Mouse (Mus musculus): ENCODE data around the gene Aff1.

The Aff1 gene

DNA sequence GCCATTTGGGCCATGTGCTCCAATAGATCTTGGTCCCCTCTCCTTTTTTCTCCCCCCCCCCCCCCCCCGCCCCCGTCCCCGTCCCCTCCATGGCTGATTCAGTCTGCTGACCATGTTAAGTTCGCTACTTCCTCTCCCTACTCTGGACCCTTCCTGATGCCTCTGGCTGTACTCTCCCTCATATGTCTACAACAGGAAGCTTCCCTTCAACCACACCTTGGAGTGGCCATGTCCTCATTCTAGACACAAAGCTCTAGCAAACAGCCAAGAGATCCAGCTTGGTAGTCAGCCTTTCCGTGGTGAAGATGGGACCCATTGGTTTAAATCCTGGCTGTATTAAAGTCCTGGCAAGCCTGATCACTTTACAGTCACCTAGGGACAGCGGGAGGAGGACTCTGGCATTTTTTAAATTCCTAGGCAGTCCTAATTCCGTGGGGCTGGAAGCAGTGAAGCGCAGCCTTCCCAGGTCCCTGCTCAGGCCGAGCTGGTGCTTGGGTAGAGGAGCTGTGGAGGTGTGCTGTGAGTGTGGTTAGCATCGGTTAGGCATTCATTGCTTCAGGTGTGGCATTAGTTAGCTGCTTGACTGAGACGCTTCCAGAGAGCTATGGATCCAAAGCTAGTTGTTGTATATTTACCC lies 144.1 kb downstream of the Aff1 start:
- DNase-seq (ENCODE audit: low read depth, low spot score) = no peak

DNA sequence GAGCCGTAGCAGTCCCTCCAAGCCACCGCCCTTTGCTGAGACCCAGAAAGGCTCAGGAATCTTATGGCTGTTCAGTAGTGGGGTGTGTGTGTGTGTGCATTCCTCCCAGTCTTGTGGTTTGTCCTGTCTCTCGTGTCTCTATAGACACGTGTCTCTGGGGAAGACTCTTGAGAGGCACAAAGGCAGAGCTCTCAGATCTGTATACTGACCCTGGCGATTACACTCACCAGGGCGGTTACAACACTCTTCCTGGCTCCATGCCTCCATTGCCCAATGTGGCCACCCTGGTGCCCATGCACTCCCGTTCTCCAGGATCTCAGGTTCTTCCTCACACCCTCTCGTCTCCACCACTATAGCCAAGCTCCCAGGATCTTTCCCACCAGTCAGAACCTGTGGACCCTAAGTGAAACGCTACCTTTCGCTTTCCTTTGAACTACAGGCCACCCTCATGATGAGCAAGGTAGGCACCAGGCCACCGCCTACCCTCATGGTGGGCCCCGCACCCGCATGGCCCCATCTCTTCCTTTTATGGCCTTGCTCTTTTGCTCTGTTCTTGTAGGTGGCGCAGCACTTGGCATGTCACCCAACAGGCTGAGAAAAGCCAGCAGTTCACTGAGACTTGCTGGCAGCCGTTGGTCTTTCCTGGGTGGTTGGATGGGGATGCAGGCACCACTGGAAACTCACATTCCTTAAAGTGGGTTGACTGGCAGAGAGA lies 146.5 kb downstream of the Aff1 start:
- no peak for DNase-seq (ENCODE audit: low read depth, low spot score)

DNA sequence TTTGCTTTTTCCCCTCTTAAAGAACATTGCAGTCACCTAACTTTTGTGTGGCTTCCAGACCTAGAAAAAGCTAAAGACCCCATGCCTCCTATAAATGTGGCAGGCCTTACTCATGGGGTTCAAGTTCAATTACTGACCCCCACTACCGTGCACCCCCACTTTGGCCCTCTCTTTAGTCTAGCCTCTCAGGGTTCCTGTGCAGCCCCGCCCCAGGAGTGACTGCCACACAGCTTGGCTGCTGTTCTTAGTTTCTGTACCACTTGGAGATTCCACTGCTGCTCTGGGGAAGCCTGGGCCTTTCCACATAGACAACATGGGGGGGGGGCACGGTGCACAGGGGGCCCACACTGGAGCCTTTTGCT lies 147.1 kb downstream of the Aff1 start:
- no peak for DNase-seq (ENCODE audit: low read depth, low spot score)

DNA sequence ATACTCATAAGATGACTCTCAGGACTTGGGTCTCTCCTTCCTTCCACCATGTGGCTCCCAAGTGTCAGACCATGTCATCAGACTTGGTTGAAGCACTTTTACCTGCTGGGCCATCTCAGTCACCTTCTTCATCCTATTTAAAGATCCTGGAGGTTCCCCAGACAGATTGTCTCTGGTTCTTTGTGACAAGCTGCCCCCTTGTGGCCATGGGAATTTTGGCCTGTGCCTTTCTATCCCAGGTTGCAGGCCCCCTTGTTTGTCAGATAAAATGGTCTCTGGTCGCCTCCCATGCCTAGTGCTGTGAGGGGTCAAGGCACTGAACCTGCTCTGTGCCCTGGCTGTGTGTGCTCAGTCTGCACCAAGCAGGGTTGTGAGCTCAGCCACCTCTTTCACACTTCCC lies 151.8 kb downstream of the Aff1 start:
- no peak for DNase-seq (ENCODE audit: low read depth, low spot score)

DNA sequence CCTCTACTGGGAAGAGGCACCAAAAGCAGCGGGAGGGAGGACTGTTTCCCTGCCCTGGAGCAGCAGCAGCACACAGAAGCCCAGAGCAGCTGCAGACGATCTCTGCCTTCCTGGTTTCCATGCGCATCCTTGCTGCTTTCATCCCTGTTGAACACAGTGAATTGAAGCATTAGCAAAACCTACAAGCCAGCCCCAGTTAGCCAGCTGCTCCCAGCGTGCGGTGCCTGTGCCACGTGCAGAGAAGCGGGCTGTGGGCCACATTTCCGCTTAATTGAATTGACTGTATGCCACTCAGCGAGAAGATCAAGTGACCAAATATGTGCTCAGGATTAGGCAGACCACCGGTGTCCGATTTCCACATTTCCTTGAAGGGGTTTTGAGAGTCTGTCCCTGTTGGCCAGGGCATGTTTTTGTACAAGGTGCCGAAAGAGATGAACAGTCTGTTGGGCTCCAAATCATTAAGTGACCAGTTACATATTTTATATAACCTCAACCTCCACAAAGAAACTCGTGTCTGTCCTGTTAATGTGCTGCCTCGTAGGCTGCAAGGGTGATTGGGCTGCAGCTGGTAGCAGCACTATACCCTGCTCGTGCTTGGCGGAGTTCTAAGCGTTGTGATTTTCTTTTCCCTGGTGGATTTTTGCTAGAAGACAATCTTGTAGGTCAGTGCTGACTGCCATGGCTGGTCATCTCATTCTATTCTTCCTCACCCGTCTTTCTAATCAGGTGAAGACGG lies 153.4 kb downstream of the Aff1 start:
- DNase-seq (ENCODE audit: low read depth, low spot score) = no peak

DNA sequence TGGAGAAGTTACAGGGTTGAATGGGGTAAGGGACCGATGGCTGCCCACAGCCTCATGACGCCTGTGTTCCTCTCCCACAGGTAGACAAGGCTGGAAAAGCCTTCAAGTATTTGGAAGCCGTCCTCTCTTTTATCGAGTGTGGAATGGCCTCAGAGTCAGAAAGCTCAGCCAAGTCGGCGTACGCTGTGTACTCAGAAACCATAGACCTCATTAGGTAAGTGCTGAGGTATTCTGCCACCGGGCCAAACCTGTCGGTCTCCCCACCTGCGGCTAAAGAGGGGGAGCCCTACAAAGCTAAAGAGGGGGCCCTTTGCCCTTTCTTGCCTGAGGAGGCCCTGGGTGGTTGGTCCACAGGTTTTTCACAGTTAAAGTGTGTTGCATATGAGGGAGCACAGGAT lies 154.0 kb downstream of the Aff1 start:
- no peak for DNase-seq (ENCODE audit: low read depth, low spot score)

DNA sequence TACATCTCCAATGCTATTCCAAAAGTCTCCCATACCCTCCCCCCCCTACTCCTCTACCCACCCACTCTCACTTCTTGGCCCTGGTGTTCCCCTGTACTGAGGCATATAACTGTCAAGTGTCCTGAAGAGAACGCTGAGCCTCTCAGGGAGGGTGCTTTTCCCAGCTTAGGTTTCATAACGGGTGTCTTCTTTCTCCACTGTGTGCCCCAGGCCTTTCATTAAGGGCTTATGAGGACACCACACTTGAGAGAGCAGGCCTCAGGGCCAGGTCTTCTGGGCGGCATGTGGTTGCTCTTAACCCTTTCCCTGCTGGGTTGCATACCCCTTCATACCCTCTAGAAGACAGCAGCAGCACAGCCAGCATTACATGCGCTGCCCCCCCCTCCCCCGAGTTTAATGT lies 154.4 kb downstream of the Aff1 start:
- no peak for DNase-seq (ENCODE audit: low read depth, low spot score)

DNA sequence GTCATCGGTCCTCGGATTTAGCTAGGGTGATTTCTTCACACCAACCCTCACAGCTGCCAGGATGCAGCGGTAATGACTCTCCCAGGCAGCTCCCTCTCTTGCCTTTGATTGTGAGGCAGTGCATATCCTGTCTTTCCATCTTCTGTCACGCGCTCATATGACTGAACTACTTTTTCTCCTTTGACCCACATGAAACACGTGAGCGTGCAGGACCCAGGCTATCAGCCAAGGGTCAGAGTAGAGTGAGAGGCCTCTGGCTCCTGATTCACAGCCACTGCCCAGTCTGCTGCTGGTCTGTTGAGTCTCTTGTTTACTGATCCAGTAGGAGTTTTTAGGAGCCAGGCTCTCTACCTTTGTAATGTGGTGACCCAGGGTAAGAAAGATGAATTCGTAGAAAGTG lies 156.4 kb downstream of the Aff1 start:
- no peak for DNase-seq (ENCODE audit: low read depth, low spot score)

DNA sequence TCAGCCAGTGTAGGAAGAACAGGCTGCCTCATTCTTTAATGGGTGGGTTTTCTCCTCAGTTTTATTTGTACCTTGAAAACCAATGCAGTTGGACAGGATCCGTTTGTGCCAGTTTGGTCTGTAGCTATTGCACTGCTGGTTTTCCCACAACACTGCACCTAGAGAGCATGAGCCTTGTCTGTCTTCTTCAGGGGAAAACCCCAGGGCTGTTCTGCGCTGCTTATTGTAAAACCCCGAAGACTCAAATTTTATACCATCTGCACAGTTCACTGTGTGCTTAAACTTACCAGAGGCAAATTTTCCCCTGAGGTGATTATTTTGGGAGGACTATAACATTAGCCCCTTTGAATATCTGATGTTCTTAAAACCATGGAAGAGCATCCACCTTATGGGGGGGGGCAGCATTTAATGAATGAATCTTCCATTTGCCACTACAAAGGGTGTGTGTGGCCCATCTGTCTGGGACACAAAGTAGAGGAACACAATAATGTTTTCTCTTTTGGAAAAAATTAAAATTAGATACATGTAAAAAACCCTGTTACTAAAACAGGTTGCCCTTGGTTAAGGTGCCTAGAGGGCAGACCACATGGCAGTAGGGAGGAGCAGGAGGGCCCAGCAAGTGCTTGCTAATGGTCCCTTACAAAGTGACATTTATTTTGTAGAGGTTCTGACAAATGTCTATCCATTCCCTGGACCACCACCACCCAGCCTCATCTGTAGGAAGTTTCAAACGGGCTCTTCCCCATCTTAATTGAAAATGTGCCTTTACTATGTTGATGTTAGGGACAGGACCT lies 160.8 kb downstream of the Aff1 start:
- DNase-seq (ENCODE audit: low read depth, low spot score) = no peak

DNA sequence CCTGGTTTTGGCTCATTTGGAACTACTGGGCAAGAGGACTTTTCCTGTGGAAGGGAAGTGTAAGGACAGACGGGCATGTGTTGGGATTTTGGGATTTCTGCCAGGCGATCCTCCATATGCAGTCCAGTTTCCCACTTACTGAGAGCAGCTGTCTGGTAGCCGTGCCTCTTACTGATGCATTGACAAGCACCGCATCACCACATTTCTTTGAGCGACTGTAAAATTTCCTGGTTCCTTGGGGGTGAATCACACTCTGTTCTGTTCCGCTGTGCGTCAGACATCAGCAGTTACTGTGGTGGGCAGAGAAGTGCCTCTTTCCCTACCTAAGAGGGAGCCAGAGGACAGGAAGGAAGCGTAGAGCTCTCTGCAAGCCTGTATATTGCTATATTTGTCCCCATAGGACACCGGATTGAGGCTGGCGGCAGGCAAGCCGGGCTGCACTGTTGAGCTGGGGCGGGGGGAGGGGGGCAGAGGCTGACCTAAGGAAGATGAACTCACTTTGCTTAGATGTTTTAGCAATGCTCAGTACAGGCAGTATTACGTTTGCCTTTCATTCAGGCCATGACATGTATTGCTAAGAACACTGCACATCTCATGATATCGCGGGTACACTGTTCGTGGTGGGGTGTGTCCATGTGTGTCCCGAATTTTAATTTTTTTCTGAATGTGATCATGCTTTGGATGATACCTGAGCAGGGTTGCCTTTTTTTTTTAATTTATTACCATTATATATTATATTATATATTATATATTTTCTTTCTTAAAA lies 162.1 kb downstream of the Aff1 start:
- no peak for DNase-seq (ENCODE audit: low read depth, low spot score)

DNA sequence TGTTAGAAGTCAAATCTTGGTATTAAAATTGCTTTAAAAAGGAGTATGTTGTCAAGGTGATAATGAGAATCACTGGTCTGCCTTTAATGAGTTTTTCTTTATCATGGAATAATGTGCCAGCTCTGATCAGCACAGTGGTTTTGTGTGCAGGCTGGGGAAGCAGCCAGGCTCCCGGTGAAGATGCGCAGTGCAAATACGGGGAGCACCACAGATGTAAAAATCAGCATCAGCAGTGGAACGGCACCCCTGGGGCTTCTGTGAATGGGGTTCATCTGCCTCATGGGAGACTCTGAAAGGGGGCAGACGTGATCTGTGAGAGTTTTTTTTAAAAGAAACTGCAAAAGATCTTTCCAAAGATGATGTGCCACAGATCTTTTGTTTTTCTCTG lies 162.6 kb downstream of the Aff1 start:
- DNase-seq (ENCODE audit: low read depth, low spot score) = no peak

DNA sequence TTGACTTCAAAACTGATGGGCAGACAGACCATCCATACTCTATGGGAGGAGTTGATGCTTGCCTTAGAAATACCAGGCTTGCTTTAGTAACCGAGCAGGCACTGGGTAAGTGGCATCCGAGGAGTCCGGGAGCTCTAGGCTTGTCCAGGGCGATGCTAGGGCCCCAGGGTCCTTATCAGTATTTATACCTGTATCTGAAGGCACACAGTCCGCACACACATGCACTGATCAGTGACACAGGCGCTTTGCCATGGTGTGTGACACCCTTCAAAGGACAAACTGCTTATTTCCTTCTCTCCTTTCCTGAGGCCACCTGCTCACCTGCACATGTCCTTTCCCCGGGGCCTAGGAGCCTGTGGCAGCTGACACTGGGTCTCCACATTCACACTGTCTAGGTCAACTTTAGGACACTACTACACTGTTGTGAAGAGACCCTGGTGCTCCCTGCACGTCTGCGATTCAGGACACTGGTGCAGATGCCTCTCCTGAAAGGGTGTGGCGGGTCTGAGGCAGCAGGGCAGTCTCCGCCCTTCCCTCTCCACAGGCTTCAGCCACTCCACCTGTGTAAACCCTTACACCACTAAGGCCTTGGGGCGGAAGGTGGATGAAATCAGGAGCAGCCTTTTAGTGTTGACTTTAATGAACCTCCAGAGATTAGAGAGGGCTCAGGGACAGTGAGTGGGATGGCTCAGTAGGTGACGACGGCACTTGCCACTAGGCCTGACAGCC lies 163.5 kb downstream of the Aff1 start:
- DNase-seq (ENCODE audit: low read depth, low spot score) = no peak

DNA sequence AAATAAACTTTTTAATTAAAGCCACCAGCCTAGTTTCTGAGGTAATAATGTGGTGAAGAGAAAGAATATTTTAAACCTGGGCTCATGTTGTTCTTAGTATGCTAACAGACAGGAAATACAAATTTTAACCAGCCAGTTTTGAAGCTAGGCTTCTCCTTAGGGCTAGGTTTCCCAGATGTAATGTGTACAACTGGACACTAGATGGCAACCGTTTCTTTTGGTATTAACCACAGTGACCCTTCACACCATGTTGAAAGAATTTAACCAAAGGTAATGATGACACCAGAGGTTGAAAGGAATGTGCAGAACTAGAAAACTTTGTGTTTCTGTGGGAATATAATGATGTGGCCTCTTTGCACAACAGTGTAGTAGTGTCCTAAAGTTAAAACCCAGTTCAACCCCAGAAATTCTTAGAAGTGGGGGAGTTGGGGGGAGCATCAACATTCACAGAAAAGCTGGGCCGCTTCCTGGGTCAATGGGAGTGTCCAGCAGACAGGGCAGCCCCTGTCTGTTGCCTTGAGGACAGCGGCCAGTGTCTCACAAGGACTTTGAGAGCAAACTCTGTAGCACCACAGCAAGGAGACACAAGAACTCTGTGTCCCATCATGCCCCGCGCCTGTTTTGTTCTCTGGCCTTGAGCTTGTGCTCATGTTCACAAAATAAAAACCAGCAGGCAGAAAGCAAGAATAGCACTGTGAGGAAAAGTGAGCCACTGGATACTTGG lies 164.3 kb downstream of the Aff1 start:
- DNase-seq (ENCODE audit: low read depth, low spot score) = no peak

DNA sequence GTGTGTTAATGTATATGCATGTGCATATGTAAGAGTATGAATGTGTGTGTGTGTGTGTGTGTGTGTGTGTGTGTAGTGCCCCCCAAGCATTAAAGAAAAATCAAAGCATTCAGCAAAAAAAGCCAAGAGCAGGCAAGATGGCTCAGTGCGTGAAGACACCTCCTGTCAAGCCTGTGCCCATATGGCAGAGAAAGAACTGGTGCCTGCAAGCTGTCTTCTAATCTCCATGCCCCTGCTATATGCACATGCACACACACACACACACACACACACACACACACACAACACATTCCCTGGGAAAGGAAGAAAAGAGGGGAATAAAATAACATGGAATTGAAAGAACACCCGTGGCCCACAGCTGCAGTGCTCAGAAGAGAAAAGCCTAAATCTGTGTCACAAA lies 165.0 kb downstream of the Aff1 start:
- DNase-seq (ENCODE audit: low read depth, low spot score) = no peak

DNA sequence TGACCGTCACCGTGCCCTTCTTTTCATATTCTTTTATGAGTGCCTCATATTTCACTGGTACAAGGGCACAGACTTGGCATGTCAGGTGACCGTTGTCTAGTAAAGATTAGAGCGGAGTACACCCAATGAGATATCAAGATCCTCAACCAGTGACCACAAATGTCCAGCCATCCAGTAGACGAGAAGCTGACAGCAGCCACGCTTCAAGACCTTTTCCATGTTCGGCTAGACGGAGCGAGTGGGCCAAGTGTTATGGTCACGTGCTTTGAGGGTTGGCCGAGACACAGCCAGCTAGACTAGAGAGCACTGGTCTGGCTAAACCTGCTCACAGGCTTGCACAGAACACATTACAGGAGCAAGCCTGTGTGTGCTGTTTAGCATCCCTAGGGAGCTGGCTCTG lies 168.4 kb downstream of the Aff1 start:
- no peak for DNase-seq (ENCODE audit: low read depth, low spot score)

DNA sequence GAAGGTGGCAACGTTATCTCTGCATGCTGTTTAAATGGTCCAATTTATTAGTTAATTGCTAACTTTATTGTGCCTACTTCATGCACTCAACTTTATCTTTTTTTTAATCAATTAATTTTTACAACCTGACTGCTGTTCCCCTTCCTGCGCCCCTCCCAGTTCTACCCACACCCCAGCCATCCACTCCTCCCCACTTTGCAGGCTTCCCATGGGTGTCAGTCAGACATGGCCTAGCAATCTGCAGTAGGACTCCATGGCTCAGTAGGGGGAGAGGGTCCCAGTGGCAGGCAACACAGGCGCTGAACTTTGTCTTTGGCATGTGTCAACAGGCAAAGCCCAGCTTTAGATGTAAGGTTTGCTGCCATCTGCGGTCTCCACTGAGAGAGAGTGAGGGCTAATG lies 171.6 kb downstream of the Aff1 start:
- no peak for DNase-seq (ENCODE audit: low read depth, low spot score)

DNA sequence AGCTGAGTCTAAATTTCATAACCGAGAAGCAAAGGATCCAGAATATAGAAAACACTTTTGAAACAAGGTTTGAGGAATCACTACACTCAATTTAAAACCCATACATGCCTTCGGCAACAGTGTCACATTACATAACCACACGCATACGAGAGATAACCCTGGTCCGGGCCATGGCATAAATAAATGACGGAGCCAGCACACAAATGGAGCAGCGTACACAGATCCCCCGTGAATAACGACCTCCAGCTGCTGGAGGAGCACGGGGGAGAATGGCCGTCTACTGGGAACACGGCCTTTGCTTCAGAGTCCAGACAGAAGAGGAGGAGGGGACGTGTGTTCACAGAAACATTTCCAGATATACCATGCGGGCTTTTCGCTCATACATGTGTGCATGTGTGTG lies 197.6 kb downstream of the Aff1 start:
- no peak for DNase-seq (ENCODE audit: low read depth, low spot score)

DNA sequence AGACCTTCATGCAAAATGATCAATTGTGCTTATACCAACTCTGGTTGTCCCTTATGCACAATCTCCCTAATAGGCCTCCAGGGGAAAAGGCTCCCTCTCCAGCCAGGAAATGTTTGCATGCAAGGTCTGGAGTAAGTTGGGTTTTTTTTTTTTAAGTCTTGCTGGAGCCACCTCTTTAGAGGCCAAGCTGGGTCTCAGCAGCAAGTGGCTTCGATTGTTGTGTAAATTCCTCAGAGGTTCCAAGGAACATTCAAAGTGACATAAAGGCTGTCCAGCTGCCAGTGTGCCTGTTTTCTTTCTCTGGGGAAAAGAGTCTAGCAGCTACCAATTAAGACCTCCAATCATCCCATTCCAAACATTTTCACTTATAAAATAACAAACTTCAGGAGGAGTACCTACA lies 206.1 kb downstream of the Aff1 start:
- no peak for DNase-seq (ENCODE audit: low read depth, low spot score)
